ENCODE assay signal across 10 mouse cellular contexts in the genomic region with DNA sequence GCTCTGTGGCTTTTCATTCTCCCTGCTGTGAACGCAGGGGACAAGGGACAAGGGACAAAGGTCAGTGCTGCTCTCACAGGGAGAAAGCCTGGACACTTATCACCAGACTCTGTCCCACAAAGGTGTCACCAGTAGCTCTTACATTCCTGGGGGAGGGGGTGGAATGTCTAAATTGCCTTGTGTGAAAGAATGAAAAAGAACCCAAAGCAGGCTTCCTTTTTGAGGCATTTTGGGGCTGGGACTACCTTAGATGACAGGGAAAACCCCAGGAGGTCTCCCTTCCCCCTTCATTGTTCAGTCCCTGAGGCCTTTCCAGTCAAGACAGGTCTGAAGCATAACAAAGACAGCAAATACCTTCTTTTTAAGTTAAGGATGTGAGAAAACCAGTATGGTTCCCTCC. TPM values are rescaled to one million over a fixed set of nuclear protein-coding genes. Genes with fewer than 3 reads are reported as not detected.
DNase-seq lines count a peak whose midpoint lies in the region; ATAC-seq lines count a peak whose summit lies in the region.
"Had no signal": no experiment of that assay in that cellular context is flagged by ENCODE, and none has a peak within 500 bp of the region (broad histone marks: within the 10 kb centered on the region; RNA-seq: fewer than 3 reads in every experiment).

No protein-coding gene starts in this region.

- H3K27me3 ChIP-seq in heart, embryonic 11.5 days (ENCODE audit: control insufficient read depth, insufficient read depth, low read length): no peaks in the 10 kb centered on the region
- no peaks in the 10 kb centered on the region for H3K27me3 ChIP-seq in embryonic facial prominence, embryonic 11.5 days (ENCODE audit: control insufficient read depth, insufficient read depth, low read length)
- H3K27me3 ChIP-seq in limb, embryonic 10.5 days (ENCODE audit: low read depth, poor library complexity, severe bottlenecking): no peaks in the 10 kb centered on the region

- no peak overlapping the region for H3K4me3 ChIP-seq in heart, embryonic 11.5 days (ENCODE audit: low read depth, low read length)
- H3K4me3 ChIP-seq in embryonic facial prominence, embryonic 11.5 days (ENCODE audit: low read depth, low read length): no peak overlapping the region
- H3K4me3 ChIP-seq in limb, embryonic 10.5 days: no peak overlapping the region

- peaks cover 41% of the 10 kb centered on the region for H3K4me1 ChIP-seq in heart, embryonic 11.5 days (ENCODE audit: control insufficient read depth, insufficient read depth, low read length)
- H3K4me1 ChIP-seq in embryonic facial prominence, embryonic 11.5 days (ENCODE audit: control insufficient read depth, insufficient read depth, low read length): peaks cover 4% of the 10 kb centered on the region; the same call in 1 of the 2 replicates
- H3K4me1 ChIP-seq in limb, embryonic 10.5 days: peaks cover 43% of the 10 kb centered on the region

- peak overlapping the region; percentile 39; the same call in 1 of the 2 replicates for H3K9ac ChIP-seq in heart, embryonic 11.5 days (ENCODE audit: low read depth, low read length)
- H3K9ac ChIP-seq in embryonic facial prominence, embryonic 11.5 days (replicated peaks; ENCODE audit: low read length): no peak overlapping the region

- H3K9me3 ChIP-seq in heart, embryonic 11.5 days (replicated peaks; ENCODE audit: control insufficient read depth, low read length): no peaks in the 10 kb centered on the region
- no peaks in the 10 kb centered on the region for H3K9me3 ChIP-seq in embryonic facial prominence, embryonic 11.5 days (replicated peaks; ENCODE audit: control insufficient read depth, low read length)
- H3K9me3 ChIP-seq in limb, embryonic 10.5 days (replicated peaks): no peaks in the 10 kb centered on the region

- H3K4me2 ChIP-seq in heart, embryonic 11.5 days: no peak overlapping the region
- H3K4me2 ChIP-seq in embryonic facial prominence, embryonic 11.5 days (ENCODE audit: low read depth, low read length): no peak overlapping the region

- intact Hi-C loops in gastrocnemius, postnatal 36 days (cut with DNase I): no loop called here

- ATAC-seq in heart, embryonic 11.5 days (replicated peaks; ENCODE audit: insufficient number of reproducible peaks, low FRiP score, low TSS enrichment): no peak
- ATAC-seq in embryonic facial prominence, embryonic 11.5 days (replicated peaks; ENCODE audit: insufficient number of reproducible peaks, low FRiP score, low TSS enrichment, low read depth): no peak

- DNase-seq in heart, adult 18-20 months: no peak
- DNase-seq in CD4-positive helper T cell, adult 2 months (ENCODE audit: low read depth, low spot score): peak; percentile 32
- peak; percentile 50 for DNase-seq in embryonic facial prominence, embryonic 11.5 days (ENCODE audit: low spot score)
- no peak for DNase-seq in limb, embryonic 10.5 days (ENCODE audit: low spot score)
- no peak for DNase-seq in thymus, postnatal 10 days (ENCODE audit: low spot score in 2 of 2)
- no peak for DNase-seq in left cerebral cortex, adult 18-20 months (ENCODE audit: low spot score in 2 of 2)
- DNase-seq in gastrocnemius, postnatal 36 days: no peak
- DNase-seq: right cerebral cortex, postnatal 14 days had no signal

- H3K27ac ChIP-seq in heart, embryonic 11.5 days (ENCODE audit: low read depth, low read length): peak overlapping the region; percentile 83
- H3K27ac ChIP-seq in embryonic facial prominence, embryonic 11.5 days (replicated peaks; ENCODE audit: low read depth, low read length): no peak overlapping the region; the same call in 1 of the 2 replicates
- peak overlapping the region; percentile 65 for H3K27ac ChIP-seq in limb, embryonic 10.5 days

- 4% methylated on average over 1 of the region's 1 CpGs for WGBS in heart, embryonic 11.5 days (ENCODE audit: insufficient replicate concordance)
- 0% methylated on average over 1 of the region's 1 CpGs for WGBS in embryonic facial prominence, embryonic 11.5 days
- WGBS in limb, embryonic 10.5 days: 3% methylated on average over 1 of the region's 1 CpGs

- H3K36me3 ChIP-seq in heart, embryonic 11.5 days (ENCODE audit: control insufficient read depth, insufficient read depth, low read length): no peaks in the 10 kb centered on the region
- no peaks in the 10 kb centered on the region for H3K36me3 ChIP-seq in embryonic facial prominence, embryonic 11.5 days (replicated peaks; ENCODE audit: control insufficient read depth, insufficient read depth, low read depth, low read length)
- no peaks in the 10 kb centered on the region for H3K36me3 ChIP-seq in limb, embryonic 10.5 days

RNA-seq across cellular contexts. Expression of a gene that starts 4.4 kb away (rescaled TPM):
- 0.09 and 0.73 TPM in 2 replicates for polyA plus RNA-seq in heart, embryonic 11.5 days (2014; fragmentation: Nextera tagmentation; extraction: Ambion mirVana)
- total RNA-seq in heart, adult 18-20 months (2021): 1 to 10 TPM in 1 of 2 experiments, under 1 TPM in 1; 0.35 to 3.5 TPM
- 0.32 and 0.76 TPM in 2 replicates for polyA plus RNA-seq in embryonic facial prominence, embryonic 11.5 days (2014; fragmentation: Nextera tagmentation; extraction: Ambion mirVana)
- 0.62 and 0.75 TPM in 2 replicates for polyA plus RNA-seq in limb, embryonic 10.5 days (2016; fragmentation: Nextera tagmentation; extraction: Ambion mirVana)
- under 1 TPM in 1 of 2 experiments, not detected in 1; 0.40 TPM for total RNA-seq in left cerebral cortex, adult 18-20 months (2021)
- total RNA-seq in gastrocnemius, postnatal 36 days (2021): not detected
- polyA plus RNA-seq: C2C12 had no signal

RNA-seq across cellular contexts. Expression of a gene that starts 33.2 kb away (rescaled TPM):
- polyA plus RNA-seq in heart, embryonic 11.5 days (2014; fragmentation: Nextera tagmentation; extraction: Ambion mirVana): 7.0 and 8.4 TPM in 2 replicates
- total RNA-seq in heart, adult 18-20 months (2021): 10 to 100 TPM; 14.0 to 14.6 TPM
- polyA plus RNA-seq in embryonic facial prominence, embryonic 11.5 days (2014; fragmentation: Nextera tagmentation; extraction: Ambion mirVana): 7.0 and 8.8 TPM in 2 replicates
- polyA plus RNA-seq in limb, embryonic 10.5 days (2016; fragmentation: Nextera tagmentation; extraction: Ambion mirVana): 5.0 and 6.2 TPM in 2 replicates
- total RNA-seq in left cerebral cortex, adult 18-20 months (2021): 10 to 100 TPM; 23.9 to 27.1 TPM
- total RNA-seq in gastrocnemius, postnatal 36 days (2021): 10 to 100 TPM; 28.4 to 29.1 TPM

RNA-seq across cellular contexts. Expression of a gene that starts 33.6 kb away (rescaled TPM):
- not detected in 2 replicates for polyA plus RNA-seq in heart, embryonic 11.5 days (2014; fragmentation: Nextera tagmentation; extraction: Ambion mirVana)
- 1 to 10 TPM; 2.3 to 5.1 TPM for total RNA-seq in heart, adult 18-20 months (2021)
- polyA plus RNA-seq in embryonic facial prominence, embryonic 11.5 days (2014; fragmentation: Nextera tagmentation; extraction: Ambion mirVana): not detected in 2 replicates
- polyA plus RNA-seq in limb, embryonic 10.5 days (2016; fragmentation: Nextera tagmentation; extraction: Ambion mirVana): not detected in 2 replicates
- 1 to 10 TPM; 8.3 TPM for total RNA-seq in left cerebral cortex, adult 18-20 months (2021)
- total RNA-seq in gastrocnemius, postnatal 36 days (2021): 1 to 10 TPM; 5.1 to 8.2 TPM

Comparison
In these comparisons a context has a peak if more than half of its experiments do, and no peak if none do; other contexts are left out.
1. DNase-seq: peak in CD4-positive helper T cell, adult 2 months (single experiment) and embryonic facial prominence, embryonic 11.5 days (single experiment); none in heart, adult 18-20 months (0 of 2), limb, embryonic 10.5 days (single experiment), thymus, postnatal 10 days (0 of 2), left cerebral cortex, adult 18-20 months (0 of 2) and gastrocnemius, postnatal 36 days (0 of 2).